Mouse (Mus musculus): ENCODE measurements around the gene Myt1l. TPM values are rescaled to one million over a fixed set of nuclear protein-coding genes. Genes with fewer than 3 reads are reported as not detected.

The Myt1l gene
- polyA plus RNA-seq, 1 experiment from 2014 or later = 3.3 TPM

DNA sequence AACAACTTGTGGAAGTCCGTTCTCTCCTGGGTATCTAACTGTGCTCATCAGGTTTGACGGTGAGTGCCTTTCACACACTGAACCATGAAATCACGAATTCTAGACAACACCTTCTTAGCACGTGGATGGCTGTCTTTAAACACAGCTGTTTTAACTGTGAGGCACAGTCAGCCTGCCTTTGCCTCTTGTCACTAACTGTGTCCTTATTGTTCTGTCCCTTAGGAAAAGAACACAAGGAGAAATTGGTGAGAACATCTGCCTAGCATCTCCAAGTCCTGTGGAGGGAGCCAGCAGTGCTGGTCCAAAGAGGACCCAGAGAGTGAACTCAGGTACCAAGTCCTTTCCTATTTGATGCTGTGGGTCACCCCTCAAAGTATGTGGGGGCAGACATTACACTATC lies 115.9 kb downstream of the Myt1l start:
- H3K9me3 ChIP-seq = no peaks in the 10 kb centered on the region
- no peak for DNase-seq (ENCODE audit: extremely low spot score, low spot score)
- 88% methylated on average over 4 of the region's 4 CpGs for WGBS
- H3K4me1 ChIP-seq = peaks cover 14% of the 10 kb centered on the region; the same call in 1 of the 2 replicates
- no peaks in the 10 kb centered on the region for H3K36me3 ChIP-seq (replicated peaks)
- H3K27ac ChIP-seq = no peak overlapping the region
- no peak overlapping the region for H3K4me3 ChIP-seq
- H3K27me3 ChIP-seq (ENCODE audit: poor library complexity, severe bottlenecking) = no peaks in the 10 kb centered on the region

DNA sequence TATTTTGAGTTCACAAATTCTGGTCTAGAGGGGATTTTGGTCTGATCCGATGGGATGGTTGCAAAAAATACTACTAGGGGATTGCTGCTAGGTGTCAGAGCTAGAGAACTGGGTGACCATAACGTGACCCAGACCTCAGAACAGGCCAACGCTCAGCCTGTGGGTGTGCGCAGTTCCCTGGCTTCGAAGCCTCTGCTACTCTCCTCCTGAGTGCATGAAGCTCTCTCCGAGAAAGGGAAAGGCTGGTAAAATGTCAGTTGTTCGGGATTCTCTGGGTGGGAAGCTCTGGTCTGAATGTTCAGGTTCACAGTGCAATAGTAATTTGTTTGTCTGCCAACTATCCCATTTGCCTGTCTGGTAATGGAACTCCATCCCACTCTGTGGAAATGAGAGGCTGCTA lies 116.5 kb downstream of the Myt1l start:
- Histone ChIP-seq H3K27me3 (ENCODE audit: poor library complexity, severe bottlenecking) (no peaks in the 10 kb centered on the region), H3K9me3 (no peaks in the 10 kb centered on the region), H3K4me3 (no peak overlapping the region), H3K36me3 (replicated peaks) (no peaks in the 10 kb centered on the region), H3K27ac (no peak overlapping the region), H3K4me1 (peaks cover 14% of the 10 kb centered on the region; the same call in 1 of the 2 replicates)
- WGBS = 85% methylated on average over 7 of the region's 7 CpGs
- DNase-seq (ENCODE audit: extremely low spot score, low spot score) = no peak

DNA sequence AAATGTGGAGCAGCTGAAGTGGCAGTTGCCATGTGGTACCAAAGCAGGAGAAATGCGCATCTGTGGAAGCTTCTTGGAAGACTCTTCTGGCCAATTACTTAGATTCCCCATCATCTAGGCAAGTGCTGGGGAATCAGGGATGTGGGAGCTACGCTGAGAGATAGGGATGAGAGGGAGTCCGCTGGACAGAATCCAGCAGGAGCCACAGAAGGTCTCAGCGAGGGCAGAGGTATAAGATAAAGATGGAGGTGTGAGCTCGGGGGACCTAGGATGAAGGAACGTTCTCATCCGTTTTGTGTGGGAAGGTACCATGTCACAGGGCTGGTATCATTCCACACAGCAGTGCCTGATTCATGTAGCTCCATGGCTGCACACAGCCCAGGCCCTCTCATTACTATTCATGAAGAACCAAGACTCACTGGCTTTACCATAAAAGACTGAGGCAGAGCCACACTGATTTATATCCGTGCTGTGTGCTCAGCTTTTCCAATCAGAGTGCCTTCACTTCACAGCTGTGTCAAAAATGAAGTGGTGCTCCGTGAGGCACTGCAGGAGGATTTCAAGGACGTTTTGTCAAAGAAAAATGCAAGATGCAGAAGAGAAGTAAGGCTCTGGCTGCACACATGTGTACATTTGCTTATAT lies 121.4 kb downstream of the Myt1l start:
- H3K36me3 ChIP-seq (replicated peaks) = no peaks in the 10 kb centered on the region
- H3K4me1 ChIP-seq = 0 out of 2 replicates have a peak, but pooled peaks cover 4% of the 10 kb centered on the region
- no peak for DNase-seq (ENCODE audit: extremely low spot score, low spot score)
- H3K4me3 ChIP-seq = no peak overlapping the region
- WGBS = 87% methylated on average over 10 of the region's 10 CpGs
- H3K9me3 ChIP-seq = no peaks in the 10 kb centered on the region
- no peaks in the 10 kb centered on the region for H3K27me3 ChIP-seq (ENCODE audit: poor library complexity, severe bottlenecking)
- no peak overlapping the region for H3K27ac ChIP-seq

GRCm38 (mm10) chr12:29652516-29652915 lies 124.3 kb downstream of the Myt1l start:
- no peak for DNase-seq (ENCODE audit: extremely low spot score, low spot score)
- H3K9me3 ChIP-seq = no peaks in the 10 kb centered on the region
- H3K27ac ChIP-seq = no peak overlapping the region
- H3K27me3 ChIP-seq (ENCODE audit: poor library complexity, severe bottlenecking) = no peaks in the 10 kb centered on the region
- H3K4me3 ChIP-seq = no peak overlapping the region
- WGBS = 91% methylated on average over 5 of the region's 5 CpGs
- no peaks in the 10 kb centered on the region for H3K36me3 ChIP-seq (replicated peaks)
- no peaks in the 10 kb centered on the region for H3K4me1 ChIP-seq

DNA sequence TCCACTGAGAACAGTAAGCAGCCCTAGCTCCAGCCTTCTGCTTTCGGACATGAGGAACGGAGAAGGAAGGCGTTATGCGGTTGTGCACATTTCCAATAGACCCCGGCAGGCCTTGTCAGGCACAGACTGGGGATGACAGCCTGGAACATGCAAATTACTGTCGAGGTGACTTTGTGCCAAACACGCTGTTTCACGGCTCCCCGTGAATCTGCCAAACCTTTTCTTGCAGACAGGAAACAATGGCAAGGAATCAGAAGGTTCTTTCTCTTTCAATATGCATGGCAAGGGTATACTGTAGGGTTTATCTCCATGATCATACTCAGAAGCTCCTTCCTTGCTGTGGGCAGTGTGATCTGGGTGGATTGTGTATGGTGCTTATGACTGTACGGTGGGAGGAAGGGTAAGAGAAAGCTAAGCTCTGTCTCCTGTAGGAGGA lies 127.0 kb downstream of the Myt1l start:
- no peaks in the 10 kb centered on the region for H3K9me3 ChIP-seq
- H3K27ac ChIP-seq = no peak overlapping the region
- no peak for DNase-seq (ENCODE audit: extremely low spot score, low spot score)
- no peak overlapping the region for H3K4me3 ChIP-seq
- 94% methylated on average over 10 of the region's 10 CpGs for WGBS
- H3K36me3 ChIP-seq (replicated peaks) = no peaks in the 10 kb centered on the region
- peaks cover 6% of the 10 kb centered on the region for H3K4me1 ChIP-seq
- H3K27me3 ChIP-seq (ENCODE audit: poor library complexity, severe bottlenecking) = 0 out of 2 replicates have a peak, but pooled peaks cover under 1% of the 10 kb centered on the region

GRCm38 (mm10) chr12:29655673-29656072 lies 127.5 kb downstream of the Myt1l start:
- DNase-seq (ENCODE audit: extremely low spot score, low spot score) = no peak
- 92% methylated on average over 12 of the region's 12 CpGs for WGBS
- Histone ChIP-seq H3K27ac (no peak overlapping the region), H3K4me1 (peaks cover 6% of the 10 kb centered on the region), H3K4me3 (no peak overlapping the region), H3K27me3 (ENCODE audit: poor library complexity, severe bottlenecking) (0 out of 2 replicates have a peak, but pooled peaks cover 4% of the 10 kb centered on the region), H3K9me3 (no peaks in the 10 kb centered on the region), H3K36me3 (replicated peaks) (no peaks in the 10 kb centered on the region)

DNA sequence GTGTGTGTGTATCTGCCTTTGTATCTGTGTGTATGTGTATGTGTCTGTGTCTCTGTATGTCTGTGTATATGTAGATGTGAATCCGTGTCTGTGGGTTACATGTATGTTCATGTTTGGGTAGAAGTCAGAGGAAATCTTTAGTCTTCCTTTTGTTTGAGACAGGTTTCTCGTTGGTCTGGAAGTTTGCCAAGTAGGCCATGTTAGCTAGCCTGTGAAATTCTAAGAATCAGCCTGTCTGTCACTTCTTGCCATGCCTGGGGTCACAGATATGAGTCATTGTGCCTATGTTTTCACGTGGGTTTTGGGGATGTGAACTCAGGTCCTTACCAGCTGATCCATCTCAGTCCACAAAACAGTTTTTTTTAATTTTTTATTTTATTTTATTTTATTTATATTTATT lies 128.9 kb downstream of the Myt1l start:
- Histone ChIP-seq H3K36me3 (replicated peaks) (no peaks in the 10 kb centered on the region), H3K9me3 (no peaks in the 10 kb centered on the region), H3K4me1 (peaks cover 6% of the 10 kb centered on the region), H3K27ac (no peak overlapping the region), H3K27me3 (ENCODE audit: poor library complexity, severe bottlenecking) (0 out of 2 replicates have a peak, but pooled peaks cover 10% of the 10 kb centered on the region), H3K4me3 (no peak overlapping the region)
- WGBS = 82% methylated on average over 3 of the region's 3 CpGs
- DNase-seq (ENCODE audit: extremely low spot score, low spot score) = no peak

DNA sequence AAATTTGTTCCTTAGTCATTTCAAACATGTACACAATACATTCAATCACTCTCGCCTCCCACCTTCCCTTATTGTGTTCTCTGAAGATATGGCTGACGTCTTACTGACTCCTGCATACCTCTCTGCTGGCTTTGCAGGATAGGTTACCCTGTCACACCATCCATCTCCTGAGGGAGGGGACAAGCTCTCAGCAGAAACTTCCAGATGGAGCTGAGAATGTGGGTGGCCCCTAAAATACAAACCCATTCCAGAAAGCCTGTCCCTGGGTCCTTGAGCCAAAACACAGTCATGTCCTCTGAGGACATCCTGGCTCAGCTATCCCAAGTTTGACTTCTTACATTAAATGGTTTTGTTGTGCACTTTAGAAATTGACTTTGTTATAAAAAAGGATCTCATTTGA lies 129.7 kb downstream of the Myt1l start:
- Histone ChIP-seq H3K27me3 (ENCODE audit: poor library complexity, severe bottlenecking) (peaks cover 16% of the 10 kb centered on the region), H3K4me3 (no peak overlapping the region), H3K36me3 (replicated peaks) (no peaks in the 10 kb centered on the region), H3K4me1 (peaks cover 6% of the 10 kb centered on the region), H3K27ac (no peak overlapping the region), H3K9me3 (no peaks in the 10 kb centered on the region)
- 76% methylated on average over 2 of the region's 2 CpGs for WGBS
- no peak for DNase-seq (ENCODE audit: extremely low spot score, low spot score)

DNA sequence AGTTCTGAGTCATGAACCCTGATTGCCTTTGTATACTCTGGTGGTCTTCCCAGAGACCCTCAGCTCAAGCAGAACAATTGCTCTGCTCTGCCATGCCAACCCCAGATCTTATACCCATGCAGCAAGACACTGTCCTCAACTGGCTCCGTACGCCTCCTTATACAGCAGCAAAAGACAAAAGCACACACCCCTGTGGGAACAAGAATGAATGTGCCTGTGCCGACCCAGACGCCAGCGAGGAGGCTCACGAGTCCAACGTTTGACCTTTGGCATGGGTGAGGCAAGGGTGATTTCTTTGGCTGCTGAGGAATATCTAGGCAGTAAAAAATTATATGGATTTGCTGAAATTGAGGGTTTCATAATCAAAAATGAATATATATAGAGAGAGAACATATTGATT lies 143.8 kb downstream of the Myt1l start:
- Histone ChIP-seq H3K4me1 (peaks cover 7% of the 10 kb centered on the region; the same call in 1 of the 2 replicates), H3K36me3 (replicated peaks) (no peaks in the 10 kb centered on the region), H3K27ac (no peak overlapping the region), H3K4me3 (no peak overlapping the region), H3K27me3 (ENCODE audit: poor library complexity, severe bottlenecking) (peaks cover 20% of the 10 kb centered on the region), H3K9me3 (no peaks in the 10 kb centered on the region)
- DNase-seq (ENCODE audit: extremely low spot score, low spot score) = no peak
- 91% methylated on average over 7 of the region's 7 CpGs for WGBS

DNA sequence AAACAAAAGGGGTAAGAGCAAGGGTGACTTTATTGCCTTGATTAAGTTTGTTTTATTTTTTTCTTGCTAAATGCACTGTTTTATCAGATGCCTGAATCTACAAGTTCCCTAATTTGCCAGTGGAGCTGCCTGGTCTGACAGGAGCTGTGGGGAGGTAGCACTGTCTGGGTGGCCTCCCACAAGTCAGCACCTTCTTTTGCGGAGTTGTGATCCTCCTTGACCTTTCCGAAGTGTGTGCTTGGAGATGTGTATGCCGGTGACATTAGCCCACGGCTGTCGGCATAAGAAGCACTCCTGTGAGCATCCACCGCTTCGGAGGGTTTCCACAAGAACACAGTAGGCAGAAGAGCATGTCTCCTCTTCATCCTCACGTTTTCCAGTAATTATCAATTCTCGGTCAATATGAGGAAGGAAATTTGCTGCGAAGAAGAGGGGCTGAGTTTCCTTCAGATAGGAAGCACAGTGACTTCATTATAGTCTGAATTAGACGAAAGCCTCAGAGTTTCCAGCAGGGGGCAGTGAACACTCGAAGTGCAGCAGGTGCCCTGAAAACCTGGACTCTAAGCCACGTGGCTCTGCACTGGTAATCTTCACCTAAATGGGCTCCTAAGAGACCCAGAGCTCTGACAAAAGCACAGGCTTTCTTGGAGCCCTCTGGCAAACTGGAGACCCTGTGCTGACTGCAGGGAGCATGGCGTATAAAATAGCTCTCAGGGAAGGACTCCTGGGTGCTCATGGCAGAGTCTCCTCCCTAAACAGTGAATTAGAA lies 147.6 kb downstream of the Myt1l start:
- H3K36me3 ChIP-seq (replicated peaks) = no peaks in the 10 kb centered on the region
- WGBS = 47% methylated on average over 14 of the region's 14 CpGs
- H3K9me3 ChIP-seq = no peaks in the 10 kb centered on the region
- DNase-seq (ENCODE audit: extremely low spot score, low spot score) = peak; percentile 68
- peaks cover 7% of the 10 kb centered on the region; the same call in 1 of the 2 replicates for H3K4me1 ChIP-seq
- peak overlapping the region; percentile 66 for H3K27ac ChIP-seq
- H3K4me3 ChIP-seq = no peak overlapping the region
- peaks cover 10% of the 10 kb centered on the region for H3K27me3 ChIP-seq (ENCODE audit: poor library complexity, severe bottlenecking)

- no peak overlapping the region for H3K4me3 ChIP-seq
- H3K36me3 ChIP-seq (replicated peaks) = no peaks in the 10 kb centered on the region
- H3K27me3 ChIP-seq (ENCODE audit: poor library complexity, severe bottlenecking) = no peaks in the 10 kb centered on the region
- no peak overlapping the region for H3K27ac ChIP-seq
- no peaks in the 10 kb centered on the region for H3K4me1 ChIP-seq
- no peaks in the 10 kb centered on the region for H3K9me3 ChIP-seq
- 87% methylated on average over 8 of the region's 8 CpGs for WGBS
- no peak for DNase-seq (ENCODE audit: extremely low spot score, low spot score)
Observed at GRCm38 (mm10) chr12:29682384-29682783, 154.2 kb downstream of the Myt1l start.

DNA sequence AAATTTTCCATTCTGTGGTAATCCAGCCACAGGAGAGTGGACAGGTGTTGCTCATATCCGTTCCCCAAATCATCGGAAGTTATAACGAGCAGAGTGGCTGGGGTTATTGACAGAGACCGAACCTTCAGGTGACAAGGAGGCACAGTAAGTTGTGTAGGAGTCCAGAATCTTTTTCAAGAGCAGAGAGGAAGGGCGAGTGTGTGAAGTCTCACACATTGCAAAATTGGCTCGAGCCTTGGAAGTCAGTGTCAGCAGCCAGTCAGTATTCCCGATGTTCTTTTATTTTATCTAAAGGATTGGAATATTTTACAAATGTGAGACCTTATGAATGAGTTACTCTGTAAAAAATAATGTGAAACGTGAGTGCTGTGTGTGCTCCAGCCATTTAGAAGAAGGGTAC lies 154.8 kb downstream of the Myt1l start:
- H3K4me3 ChIP-seq = no peak overlapping the region
- no peaks in the 10 kb centered on the region for H3K4me1 ChIP-seq
- no peaks in the 10 kb centered on the region for H3K27me3 ChIP-seq (ENCODE audit: poor library complexity, severe bottlenecking)
- no peaks in the 10 kb centered on the region for H3K36me3 ChIP-seq (replicated peaks)
- H3K27ac ChIP-seq = no peak overlapping the region
- DNase-seq (ENCODE audit: extremely low spot score, low spot score) = no peak
- H3K9me3 ChIP-seq = no peaks in the 10 kb centered on the region
- 93% methylated on average over 8 of the region's 8 CpGs for WGBS

DNA sequence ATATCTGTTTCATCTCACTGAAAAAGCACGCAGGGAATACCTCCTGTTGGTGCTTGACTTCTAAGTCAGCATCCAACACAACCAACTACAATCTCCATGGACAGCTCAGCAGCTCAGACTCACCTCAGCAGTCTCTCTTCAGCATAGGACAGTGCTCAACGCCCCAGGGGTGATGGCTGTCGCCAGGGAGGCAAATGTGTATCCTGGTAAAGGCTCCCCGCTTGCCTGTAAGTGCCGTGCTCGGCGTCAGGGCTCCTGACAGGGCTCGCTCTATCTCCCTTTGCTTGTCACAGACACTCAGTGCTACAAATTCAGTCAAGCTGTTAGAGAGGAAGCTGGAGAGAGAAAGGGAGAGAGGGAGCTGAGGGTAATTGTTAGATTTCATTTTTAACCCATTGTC lies 158.1 kb downstream of the Myt1l start:
- Histone ChIP-seq H3K27ac (no peak overlapping the region), H3K4me1 (no peaks in the 10 kb centered on the region), H3K36me3 (replicated peaks) (no peaks in the 10 kb centered on the region), H3K4me3 (no peak overlapping the region), H3K9me3 (no peaks in the 10 kb centered on the region), H3K27me3 (ENCODE audit: poor library complexity, severe bottlenecking) (peaks cover 10% of the 10 kb centered on the region)
- DNase-seq (ENCODE audit: extremely low spot score, low spot score) = no peak
- 73% methylated on average over 8 of the region's 8 CpGs for WGBS
